Mouse (Mus musculus): Measurements from ENCODE around the gene Cetn4.

Gene Cetn4

DNA sequence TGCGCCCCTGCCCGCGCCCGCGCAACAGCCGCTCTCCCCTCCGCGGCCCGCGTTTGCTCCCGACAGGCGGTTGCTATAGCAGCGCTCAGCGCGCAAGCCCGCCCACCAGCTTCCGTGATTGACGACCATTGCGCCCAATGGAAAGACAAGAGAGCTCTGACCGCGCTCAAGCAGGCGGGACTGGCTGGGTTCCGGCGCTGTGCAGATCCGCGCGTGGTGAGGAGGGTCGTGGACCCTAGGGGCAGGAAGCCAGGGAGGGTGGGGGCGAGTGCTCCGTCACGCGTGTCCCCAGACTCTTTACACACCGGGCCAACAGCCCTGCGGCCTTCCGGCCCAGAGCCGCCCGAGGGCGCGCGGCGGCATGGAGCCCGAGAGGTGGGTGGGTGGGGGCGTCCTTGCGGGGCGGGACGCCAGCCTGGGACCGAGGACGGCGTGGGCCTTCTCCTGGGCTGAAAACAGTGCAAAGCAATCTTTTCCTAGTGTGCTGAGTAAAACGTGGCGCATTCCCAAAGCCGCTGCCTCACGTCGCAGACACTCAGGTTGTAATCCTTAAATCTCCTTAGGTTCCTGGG lies at the start of gene Cetn4, which contains the start of gene Bbs12:
Gene Cetn4 (minus strand): TSS at position 339 of the 572 bp plus-strand sequence.
Gene Bbs12 (plus strand): TSS at position 185 of the 572 bp plus-strand sequence.
- DNase-seq, result peak; percentile 95

DNA sequence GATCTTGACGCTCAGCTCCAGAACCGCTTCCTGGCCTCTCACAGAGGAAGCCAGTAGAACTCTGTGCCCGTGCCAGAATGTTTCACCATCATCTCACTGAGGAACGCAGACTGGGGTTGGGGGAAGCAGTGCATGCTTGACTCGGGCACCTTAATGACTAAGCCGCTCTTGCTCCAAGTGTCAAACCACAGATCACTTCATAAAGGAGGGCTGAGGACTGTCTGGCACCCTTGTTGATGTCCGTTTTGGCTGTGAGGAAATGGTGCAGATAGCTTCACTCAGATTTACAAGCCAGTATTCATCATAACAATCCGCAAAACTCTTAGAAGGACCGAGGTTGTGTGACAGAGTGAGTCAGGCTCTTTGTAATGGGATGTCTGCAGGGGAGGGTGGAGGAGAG lies 48.2 kb upstream of the Cetn4 start:
- DNase-seq, result no peak

- no peak for DNase-seq
These were observed 42.2 kb upstream of the Cetn4 start for GRCm38 (mm10) chr3:37354737-37355136.

- no peak for DNase-seq
These were observed 41.5 kb upstream of the Cetn4 start for GRCm38 (mm10) chr3:37353951-37354481.

DNA sequence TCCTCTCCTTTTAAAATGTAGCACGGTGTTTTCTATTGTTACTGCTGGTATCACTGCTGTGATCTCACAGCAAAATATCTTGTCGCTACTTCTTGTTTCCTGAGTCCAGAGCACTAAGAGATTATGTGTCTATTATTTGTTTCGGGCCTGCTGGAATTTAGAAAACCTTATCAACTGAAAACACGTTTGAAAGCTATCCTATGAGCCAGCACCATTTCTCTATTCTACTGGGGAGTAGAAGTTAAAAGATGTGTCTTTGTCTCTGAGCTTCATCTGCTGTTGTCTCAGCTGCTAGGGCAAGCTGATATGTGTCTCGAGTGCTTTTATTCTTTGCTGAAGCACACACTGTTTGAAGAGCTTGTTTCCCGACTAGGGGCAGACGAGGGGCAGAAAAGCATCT lies 37.9 kb upstream of the Cetn4 start:
- DNase-seq, result no peak

GRCm38 (mm10) chr3:37349166-37349548 lies 36.6 kb upstream of the Cetn4 start:
- no peak for DNase-seq

DNA sequence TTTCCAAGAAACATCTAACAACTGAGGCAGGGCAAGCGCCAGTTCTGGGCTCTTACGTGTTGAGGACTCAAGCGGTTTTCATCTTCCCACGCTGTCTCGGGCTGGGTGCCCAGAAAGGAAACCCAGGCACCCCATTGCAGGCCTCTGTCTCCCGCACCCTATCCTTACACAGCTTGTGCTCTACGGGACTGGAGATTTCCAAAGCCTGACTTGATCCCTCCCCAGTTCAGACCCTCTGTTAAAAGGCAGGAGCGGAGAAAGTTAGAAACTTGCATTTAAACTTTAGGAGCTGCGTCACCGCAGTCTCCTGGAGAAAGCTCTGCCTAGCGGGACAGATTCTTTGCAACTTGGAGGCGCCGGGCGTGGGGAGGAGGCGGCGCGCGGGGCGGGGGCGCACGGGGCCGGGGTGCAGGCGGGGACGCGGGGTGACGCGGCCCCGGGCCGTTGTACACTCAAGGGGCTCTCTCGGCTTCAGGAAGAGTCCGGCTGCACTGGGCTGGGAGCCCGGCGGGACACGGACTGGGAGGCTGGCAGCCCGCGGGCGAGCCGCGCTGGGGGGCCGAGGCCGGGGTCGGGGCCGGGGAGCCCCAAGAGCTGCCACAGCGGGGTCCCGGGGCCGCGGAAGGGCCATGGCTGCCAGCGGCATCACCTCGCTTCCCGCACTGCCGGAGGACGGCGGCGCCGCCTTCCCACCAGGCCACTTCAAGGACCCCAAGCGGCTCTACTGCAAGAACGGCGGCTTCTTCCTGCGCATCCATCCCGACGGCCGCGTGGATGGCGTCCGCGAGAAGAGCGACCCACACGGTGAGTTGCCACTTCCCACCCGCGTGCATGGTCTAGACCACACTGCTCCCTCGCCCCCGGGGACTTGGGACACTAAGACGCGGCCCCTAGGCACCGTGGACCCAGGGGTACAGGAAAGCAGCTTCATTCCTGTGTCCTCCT lies 36.0 kb upstream of the Cetn4 start, which contains the start of gene Fgf2:
Gene Fgf2 (plus strand): TSS at position 126 of the 945 bp plus-strand sequence.
- DNase-seq, result no peak

- no peak for DNase-seq
These were observed 35.2 kb upstream of the Cetn4 start for GRCm38 (mm10) chr3:37347671-37348070.

GRCm38 (mm10) chr3:37342811-37343210 lies 30.3 kb upstream of the Cetn4 start:
- DNase-seq, result no peak

DNA sequence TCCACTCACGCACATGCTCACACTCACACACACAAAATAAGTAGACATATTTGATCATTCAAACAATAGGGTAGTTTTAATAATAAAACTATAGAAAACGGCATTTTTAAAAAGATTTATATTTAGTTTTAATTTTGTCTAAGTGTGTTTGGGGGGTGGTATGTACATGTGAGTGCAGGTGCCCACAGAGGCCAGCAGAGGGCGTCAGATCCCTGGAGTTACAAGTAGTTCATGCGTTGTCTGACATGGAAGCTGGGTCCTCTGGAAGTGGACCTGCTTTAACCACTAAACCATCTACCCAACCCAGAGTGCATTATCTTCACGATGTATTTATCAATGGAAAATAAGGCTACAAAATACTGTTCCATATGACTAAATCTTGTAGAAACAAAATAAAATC lies 28.6 kb upstream of the Cetn4 start:
- peak; percentile 8 to 20 for DNase-seq

GRCm38 (mm10) chr3:37334053-37334452 lies 21.5 kb upstream of the Cetn4 start:
- DNase-seq, result no peak

GRCm38 (mm10) chr3:37331999-37332449 lies 19.5 kb upstream of the Cetn4 start:
- DNase-seq, result no peak

DNA sequence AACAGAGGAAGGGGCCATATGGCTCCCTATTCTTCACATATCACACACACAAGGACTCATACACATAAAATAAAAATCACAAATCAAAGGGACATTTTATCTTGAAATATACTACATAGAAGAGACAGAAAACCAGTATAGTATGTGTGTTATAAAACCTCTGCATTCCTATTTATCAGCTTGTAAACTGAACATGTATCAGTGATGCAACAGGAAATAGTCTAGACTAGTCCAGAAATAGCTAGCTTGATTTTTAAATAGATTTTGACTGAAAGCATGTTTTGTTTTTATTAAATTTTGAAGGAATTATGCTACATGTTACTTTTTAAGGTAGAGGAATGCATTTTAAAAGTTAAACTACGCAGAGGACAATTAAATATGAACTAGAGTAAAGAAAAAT lies 17.5 kb upstream of the Cetn4 start:
- no peak for DNase-seq

GRCm38 (mm10) chr3:37328489-37328888 lies 16.0 kb upstream of the Cetn4 start:
- DNase-seq, result no peak

DNA sequence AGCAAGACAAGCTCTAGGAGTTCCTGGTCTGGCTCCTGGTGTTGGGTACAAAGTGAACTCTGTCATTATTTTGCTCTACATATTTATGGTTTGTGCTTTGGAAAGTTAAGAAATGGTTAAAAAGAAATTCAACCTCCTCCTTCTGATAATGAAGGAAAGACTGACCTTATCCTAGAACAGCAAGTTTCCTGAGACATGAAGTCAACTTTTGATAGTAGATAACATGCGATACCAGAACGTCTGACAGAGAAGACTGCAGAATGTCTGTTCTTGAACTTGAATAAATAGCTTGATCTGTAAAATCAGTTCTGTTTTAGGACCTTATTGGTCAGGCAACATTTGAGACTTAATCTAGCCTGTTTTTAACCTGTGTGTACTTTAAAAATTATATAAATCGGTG lies 14.1 kb upstream of the Cetn4 start:
- DNase-seq, result no peak

- DNase-seq, result no peak
These were observed 13.0 kb upstream of the Cetn4 start for GRCm38 (mm10) chr3:37325317-37326112.

DNA sequence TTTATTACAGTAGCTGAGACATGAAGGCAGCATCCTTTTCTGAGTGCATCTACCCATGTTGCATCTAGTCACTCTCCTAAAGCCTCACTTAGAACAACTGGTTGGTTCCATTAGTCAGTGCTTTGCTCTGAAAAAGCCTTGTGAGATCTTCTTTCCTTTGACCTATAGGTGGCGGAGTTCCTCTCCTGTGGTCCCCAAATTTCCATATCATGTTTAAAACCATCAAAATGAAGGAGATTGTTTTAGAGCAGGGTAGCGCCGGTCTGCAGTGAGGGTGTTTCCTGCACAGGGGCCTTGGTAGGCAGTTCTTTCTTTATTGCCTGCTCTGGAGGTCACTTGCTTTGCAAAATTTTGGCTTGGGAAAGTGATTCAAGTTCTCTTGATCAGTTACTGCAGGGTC lies 11.8 kb upstream of the Cetn4 start:
- DNase-seq, result no peak

GRCm38 (mm10) chr3:37316233-37316632 lies 3.7 kb upstream of the Cetn4 start:
- DNase-seq, result no peak

DNA sequence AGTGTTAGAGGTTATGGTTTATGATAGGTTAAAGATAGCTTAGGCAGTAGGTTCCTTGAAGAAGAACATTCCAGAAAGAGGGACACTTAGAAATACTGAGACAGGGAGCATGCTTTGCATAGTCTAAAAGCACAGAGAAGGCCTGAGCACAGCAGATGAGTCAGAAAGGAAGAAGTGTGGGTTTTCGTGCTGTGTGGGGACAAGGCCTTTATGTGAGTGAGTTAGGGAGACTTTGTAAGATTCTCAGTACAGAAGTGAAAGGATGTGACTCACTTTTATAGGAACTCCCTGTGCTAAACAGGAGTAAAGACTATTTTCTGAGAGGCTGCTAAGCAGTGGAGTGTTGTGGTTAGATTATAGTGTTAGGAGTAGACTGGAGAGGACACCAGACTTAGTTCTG lies 863 bp upstream of the Cetn4 start:
- DNase-seq, result peak; percentile 28 to 38

DNA sequence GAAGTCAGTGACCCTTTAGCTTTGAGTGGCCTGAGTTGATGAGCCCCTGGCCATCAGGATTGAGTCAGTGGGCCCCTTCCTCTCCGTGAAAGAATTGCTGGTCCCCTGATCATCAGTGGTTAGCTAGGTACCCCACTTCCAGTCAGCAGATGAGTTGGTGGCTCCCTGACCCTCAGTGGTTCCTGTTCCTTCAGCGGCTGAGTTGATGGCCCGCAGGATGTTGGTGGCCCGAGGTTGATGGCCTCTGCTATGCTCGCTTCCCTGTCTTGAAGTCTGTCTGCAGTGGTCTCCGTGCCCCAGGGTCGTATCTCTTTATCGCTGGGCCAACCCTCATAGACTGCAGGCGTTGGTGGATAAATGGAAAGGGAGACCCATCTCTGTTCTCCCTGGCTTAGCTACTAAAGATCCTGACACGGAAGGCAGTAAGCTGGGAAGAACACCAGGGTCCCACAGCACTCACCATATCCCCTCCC lies 575 bp downstream of the Cetn4 start:
- DNase-seq, result no peak

DNA sequence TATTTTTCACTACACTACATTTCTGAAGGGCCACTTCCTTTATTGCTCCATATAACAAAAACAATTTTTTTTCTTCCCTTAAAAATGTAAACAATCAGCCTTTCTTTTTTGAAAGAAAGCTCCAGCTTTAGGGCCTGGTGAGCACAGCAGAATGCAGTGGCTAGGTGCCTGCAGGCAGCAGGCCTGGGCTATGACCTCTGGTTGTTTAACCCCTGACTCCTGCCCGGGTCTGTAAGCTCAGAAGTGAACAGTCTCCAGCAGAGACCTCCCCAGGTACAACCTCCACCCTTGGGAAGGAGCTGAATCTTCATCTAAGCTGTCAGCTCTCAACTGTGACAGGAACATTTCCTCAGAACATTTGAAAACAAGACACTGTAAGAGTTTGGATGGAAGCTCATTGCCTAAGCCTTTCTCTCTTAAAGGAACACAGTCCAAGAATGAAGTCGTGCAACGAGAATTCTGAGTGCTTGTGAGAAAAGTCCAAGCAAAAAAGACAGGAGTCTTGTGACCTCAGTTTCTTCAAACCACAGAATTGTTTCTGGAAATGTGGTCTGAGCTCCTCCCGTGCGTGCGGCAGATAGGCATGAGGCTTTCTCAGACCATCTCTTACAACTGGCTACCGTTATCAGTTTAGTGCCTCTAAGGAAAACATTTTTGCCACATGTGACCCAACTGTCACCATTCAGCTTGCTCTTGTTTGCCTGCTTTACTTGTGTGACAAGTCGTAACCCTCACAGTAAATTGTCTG lies 8.9 kb downstream of the Cetn4 start:
- no peak for DNase-seq

GRCm38 (mm10) chr3:37302685-37303084 lies 9.8 kb downstream of the Cetn4 start:
- peak; percentile 69 to 72 for DNase-seq
